Mouse (Mus musculus): ENCODE results near the gene Ugdh. TPM values are rescaled to one million over a fixed set of nuclear protein-coding genes. Genes with fewer than 3 reads are reported as not detected.

Gene Ugdh
- polyA plus RNA-seq, 1 experiment from 2014 or later: 152 TPM

DNA sequence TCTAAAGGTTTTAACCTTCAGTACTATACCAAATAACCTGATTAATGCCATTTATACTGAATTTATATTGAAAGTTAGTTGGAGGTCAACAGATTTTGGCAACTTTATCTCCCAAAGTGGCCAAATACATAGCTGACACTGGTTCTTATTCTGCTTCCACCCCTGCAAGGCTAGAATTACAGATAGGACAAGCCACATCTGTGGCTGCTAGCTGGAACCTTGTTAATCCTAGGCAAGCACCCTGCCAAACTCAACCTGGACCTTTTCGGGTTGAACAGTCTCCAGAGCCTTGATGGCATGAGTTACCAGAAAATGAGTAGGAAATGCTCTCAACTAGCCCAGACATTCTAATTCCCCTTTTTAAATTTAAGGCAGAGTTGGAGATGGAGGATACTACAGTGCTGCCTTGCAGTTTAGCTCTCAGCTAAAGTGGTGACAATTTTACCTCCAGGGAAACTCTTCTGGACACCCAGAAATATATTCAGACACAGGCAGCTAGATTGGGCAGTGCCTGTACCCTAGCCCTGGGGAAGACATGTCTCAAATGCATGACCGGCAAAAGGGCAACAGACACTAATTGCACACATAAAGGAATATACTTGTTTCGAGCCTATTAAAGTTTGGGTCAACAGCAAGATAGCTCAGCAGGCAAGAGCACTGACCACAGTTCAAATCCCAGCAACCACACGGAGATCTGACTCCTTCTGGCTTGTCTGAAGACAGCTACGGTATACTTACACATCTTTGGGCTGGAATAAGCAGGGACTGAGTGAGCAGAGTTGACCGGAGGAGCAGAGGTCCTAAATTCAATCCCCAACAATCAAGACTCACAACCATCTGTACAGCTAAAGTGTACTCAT lies 48.5 kb downstream of the Ugdh start:
- Histone ChIP-seq H3K36me3 (peaks cover 39% of the 10 kb centered on the region), H3K9me3 (no peaks in the 10 kb centered on the region), H3K27ac (no peak overlapping the region), H3K4me2 (no peak overlapping the region), H3K27me3 (no peaks in the 10 kb centered on the region), H3K4me1 (peaks cover 15% of the 10 kb centered on the region), H3K9ac (no peak overlapping the region), H3K4me3 (no peak overlapping the region)
- WGBS: 74% methylated on average over 6 of the region's 6 CpGs
- ATAC-seq (ENCODE audit: insufficient number of reproducible peaks, insufficient read depth, low FRiP score, low TSS enrichment, low read depth): no peak

DNA sequence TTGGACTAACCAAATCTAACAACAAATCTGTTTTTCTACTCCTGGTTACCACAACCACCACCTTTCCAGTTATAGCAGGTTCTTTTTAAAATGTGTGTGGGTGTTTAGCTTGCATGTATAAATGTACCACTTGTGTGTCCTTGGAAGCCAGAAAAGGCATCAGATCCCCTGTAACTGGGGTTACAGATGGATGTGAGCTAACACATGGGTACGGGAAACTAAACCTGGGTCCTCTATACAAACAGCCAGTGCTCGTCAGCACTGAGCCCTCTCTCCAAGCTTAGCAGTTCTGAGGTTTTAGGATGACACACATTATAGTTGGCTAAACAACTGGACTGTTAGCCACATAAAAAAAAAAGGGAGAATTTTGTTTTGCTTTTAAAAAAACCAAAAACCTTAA lies 50.0 kb downstream of the Ugdh start:
- Histone ChIP-seq H3K36me3 (peaks cover 39% of the 10 kb centered on the region), H3K4me1 (peaks cover 15% of the 10 kb centered on the region), H3K9ac (no peak overlapping the region), H3K27ac (no peak overlapping the region), H3K27me3 (no peaks in the 10 kb centered on the region), H3K9me3 (no peaks in the 10 kb centered on the region), H3K4me2 (no peak overlapping the region), H3K4me3 (no peak overlapping the region)
- ATAC-seq (ENCODE audit: insufficient number of reproducible peaks, insufficient read depth, low FRiP score, low TSS enrichment, low read depth): no peak
- 73% methylated on average over 2 of the region's 2 CpGs for WGBS

DNA sequence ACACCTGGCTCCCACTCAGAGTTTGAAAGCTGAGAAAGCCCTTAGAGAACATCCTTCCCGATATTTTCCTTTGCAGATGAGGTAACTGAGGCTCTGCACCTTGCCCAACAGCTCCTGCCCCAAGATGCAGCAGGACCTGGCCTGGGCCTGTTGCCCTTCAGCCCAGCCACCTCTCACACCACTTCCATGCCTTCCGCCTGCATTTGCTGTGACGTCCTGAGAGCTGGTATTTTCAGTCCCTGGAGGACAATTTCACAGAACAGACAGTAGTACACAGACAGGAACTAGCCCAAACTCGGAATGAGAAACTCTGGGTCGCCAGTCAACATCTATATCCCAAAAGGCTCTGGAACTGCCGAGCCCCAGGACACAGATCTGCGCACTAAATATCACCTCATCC lies 61.0 kb downstream of the Ugdh start:
- WGBS: 77% methylated on average over 7 of the region's 7 CpGs
- H3K4me1 ChIP-seq: no peaks in the 10 kb centered on the region
- H3K4me2 ChIP-seq: no peak overlapping the region
- H3K27me3 ChIP-seq: no peaks in the 10 kb centered on the region
- no peak overlapping the region for H3K27ac ChIP-seq
- H3K9me3 ChIP-seq: no peaks in the 10 kb centered on the region
- H3K9ac ChIP-seq: no peak overlapping the region
- no peak overlapping the region for H3K4me3 ChIP-seq
- ATAC-seq (ENCODE audit: insufficient number of reproducible peaks, insufficient read depth, low FRiP score, low TSS enrichment, low read depth): no peak
- no peaks in the 10 kb centered on the region for H3K36me3 ChIP-seq

DNA sequence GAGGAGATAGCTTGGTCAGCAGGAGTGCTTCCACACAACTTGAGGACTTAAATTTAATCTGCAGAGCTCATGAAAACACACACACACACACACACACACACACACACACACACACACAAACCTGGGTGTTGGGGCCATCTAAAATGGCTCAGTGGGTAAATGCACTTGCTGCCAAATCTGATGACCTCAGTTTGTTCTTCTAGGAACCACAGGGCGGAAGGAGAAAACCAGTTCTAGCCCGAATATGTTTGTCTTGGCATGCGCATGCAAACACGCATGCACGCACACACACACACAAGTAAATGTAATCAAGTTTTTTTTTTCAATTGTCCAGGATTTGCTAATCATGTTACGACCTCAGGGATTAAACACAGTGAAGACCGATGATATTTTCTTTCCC lies 64.2 kb downstream of the Ugdh start:
- ATAC-seq (ENCODE audit: insufficient number of reproducible peaks, insufficient read depth, low FRiP score, low TSS enrichment, low read depth): no peak
- H3K9ac ChIP-seq: no peak overlapping the region
- H3K36me3 ChIP-seq: no peaks in the 10 kb centered on the region
- H3K4me3 ChIP-seq: no peak overlapping the region
- no peak overlapping the region for H3K27ac ChIP-seq
- H3K9me3 ChIP-seq: no peaks in the 10 kb centered on the region
- WGBS: 96% methylated on average over 7 of the region's 7 CpGs
- no peak overlapping the region for H3K4me2 ChIP-seq
- no peaks in the 10 kb centered on the region for H3K4me1 ChIP-seq
- no peaks in the 10 kb centered on the region for H3K27me3 ChIP-seq

DNA sequence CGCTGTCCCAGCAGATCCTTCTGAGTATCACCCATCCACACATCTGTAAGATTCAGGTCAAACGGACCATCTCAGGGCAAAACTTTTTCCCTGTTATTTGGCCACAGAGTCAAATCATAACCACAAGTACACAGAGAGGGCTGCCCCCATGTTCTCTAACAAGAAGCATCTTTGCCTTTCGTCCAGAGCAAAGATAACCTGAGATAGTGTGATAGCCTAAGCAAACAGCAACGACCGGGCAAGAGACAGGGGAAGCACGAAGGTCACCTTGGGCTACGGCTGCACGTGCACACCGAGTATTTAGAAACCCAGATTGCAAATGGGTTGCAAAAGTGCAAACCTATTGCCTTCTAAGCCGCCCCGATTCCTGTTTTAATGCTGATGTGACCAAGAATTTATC lies 67.9 kb downstream of the Ugdh start:
- ATAC-seq (ENCODE audit: insufficient number of reproducible peaks, insufficient read depth, low FRiP score, low TSS enrichment, low read depth): no peak
- H3K9me3 ChIP-seq: no peaks in the 10 kb centered on the region
- no peak overlapping the region for H3K4me3 ChIP-seq
- no peak overlapping the region for H3K27ac ChIP-seq
- H3K4me2 ChIP-seq: no peak overlapping the region
- H3K27me3 ChIP-seq: no peaks in the 10 kb centered on the region
- no peaks in the 10 kb centered on the region for H3K36me3 ChIP-seq
- H3K9ac ChIP-seq: no peak overlapping the region
- H3K4me1 ChIP-seq: no peaks in the 10 kb centered on the region
- 86% methylated on average over 11 of the region's 11 CpGs for WGBS

Other genes with a start within 250 kb of the Ugdh start
- 10.8 and 12.9 TPM in 2 replicates for gene Wdr19, start 236.3 kb downstream of the Ugdh start, polyA plus RNA-seq (2015; fragmentation: Nextera tagmentation; extraction: Ambion mirVana)
- gene Rfc1, start 100.3 kb downstream of the Ugdh start, polyA plus RNA-seq (2015; fragmentation: Nextera tagmentation; extraction: Ambion mirVana): 118 and 119 TPM in 2 replicates
- 0.10 and 0.14 TPM in 2 replicates for gene Klb, start 87.6 kb downstream of the Ugdh start, polyA plus RNA-seq (2015; fragmentation: Nextera tagmentation; extraction: Ambion mirVana)
- gene Rpl9, start 44.5 kb downstream of the Ugdh start, polyA plus RNA-seq (2015; fragmentation: Nextera tagmentation; extraction: Ambion mirVana): 1,045 and 1,112 TPM in 2 replicates
- gene Lias, start 44.5 kb downstream of the Ugdh start, polyA plus RNA-seq (2015; fragmentation: Nextera tagmentation; extraction: Ambion mirVana): 69.3 and 72.5 TPM in 2 replicates
- gene Gm43552, start 56.9 kb upstream of the Ugdh start, polyA plus RNA-seq (2015; fragmentation: Nextera tagmentation; extraction: Ambion mirVana): not detected in 2 replicates
- 102 and 117 TPM in 2 replicates for gene Smim14, start 101.2 kb upstream of the Ugdh start, polyA plus RNA-seq (2015; fragmentation: Nextera tagmentation; extraction: Ambion mirVana)
- 207 and 213 TPM in 2 replicates for gene Ube2k, start 101.3 kb upstream of the Ugdh start, polyA plus RNA-seq (2015; fragmentation: Nextera tagmentation; extraction: Ambion mirVana)

Data from embryonic facial prominence, embryonic 13.5 days (tissue).